Mouse (Mus musculus): Measurements from ENCODE around the gene A930018P22Rik.

A930018P22Rik gene

DNA sequence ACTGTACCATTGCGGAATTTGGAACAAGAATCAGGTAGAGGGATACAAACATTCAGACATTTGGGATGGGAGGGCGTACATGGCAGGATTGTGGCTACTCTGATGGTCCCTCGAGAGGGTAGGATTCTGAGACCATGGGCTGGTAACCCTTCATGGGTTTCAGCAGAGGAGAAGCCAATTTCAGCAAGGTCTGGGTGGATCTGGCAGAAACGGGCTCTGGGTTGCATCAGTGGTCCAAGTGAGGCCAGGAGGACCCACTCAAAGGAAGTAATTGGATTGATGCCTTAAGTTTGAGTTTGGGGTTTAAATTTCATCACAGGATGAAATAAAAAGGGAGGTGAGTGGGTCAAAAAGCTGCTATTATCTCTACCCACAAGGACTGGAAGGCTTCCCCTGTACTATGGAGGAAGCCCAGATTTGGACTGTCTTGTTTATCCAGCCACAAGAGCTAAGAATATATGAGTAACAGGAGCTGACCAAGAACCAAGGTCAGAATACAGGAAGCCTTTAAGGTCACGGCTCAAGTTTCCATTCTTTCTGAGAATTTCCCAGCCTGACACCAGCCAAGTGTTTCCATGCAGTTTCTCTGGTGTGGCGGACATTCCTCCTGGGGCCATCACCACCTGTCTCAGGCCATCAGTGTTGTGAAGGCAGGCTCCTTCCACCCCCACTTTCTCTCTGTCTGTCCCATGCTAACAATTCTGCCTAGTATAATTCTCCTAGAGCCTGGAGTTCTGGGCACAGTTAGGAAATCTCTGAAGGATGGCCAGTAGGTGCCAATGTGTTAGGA is 28.2 kb downstream of the A930018P22Rik start:
- DNase-seq (ENCODE audit: extremely low read depth, insufficient read length, low spot score), result no peak

DNA sequence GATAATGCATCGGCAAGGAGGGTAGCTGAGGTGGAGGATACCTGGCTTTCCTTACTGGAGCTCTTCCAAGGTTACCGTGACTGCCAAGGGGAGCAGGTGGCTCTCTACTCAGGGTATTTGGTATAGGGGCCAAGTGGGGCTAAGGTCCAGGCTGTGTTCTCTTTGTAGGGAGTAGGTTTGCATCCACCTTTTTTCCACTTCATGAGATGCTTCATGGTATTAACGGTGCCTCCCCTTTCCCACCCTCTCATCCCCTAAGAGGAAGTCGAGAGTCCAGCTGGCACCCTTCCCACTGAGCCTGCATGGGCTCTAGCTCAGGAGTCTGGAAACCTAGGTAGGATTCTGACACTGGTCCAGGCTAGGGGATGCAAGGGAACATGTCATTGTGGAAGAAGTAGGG is 30.8 kb downstream of the A930018P22Rik start:
- no peak for DNase-seq (ENCODE audit: extremely low read depth, insufficient read length, low spot score)

DNA sequence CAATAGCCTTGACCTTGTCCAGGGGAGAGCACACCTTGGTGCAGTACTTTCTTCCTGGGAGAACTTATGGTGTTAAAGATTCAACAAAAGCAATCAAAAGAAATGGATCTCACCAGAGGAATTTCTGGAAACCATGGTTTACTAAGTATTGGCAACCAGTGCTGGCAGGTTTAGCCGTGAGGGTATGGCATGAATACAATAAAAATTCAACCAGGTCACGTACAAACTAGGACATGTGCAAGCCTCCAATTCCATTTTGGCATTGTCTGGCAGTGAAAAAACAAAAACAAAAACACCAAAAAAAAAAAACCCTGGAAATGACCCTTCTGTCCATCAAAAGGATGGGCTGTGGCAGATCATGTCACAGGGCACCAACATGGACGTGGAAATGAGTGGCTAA is 31.3 kb downstream of the A930018P22Rik start:
- DNase-seq (ENCODE audit: extremely low read depth, insufficient read length, low spot score), result no peak

DNA sequence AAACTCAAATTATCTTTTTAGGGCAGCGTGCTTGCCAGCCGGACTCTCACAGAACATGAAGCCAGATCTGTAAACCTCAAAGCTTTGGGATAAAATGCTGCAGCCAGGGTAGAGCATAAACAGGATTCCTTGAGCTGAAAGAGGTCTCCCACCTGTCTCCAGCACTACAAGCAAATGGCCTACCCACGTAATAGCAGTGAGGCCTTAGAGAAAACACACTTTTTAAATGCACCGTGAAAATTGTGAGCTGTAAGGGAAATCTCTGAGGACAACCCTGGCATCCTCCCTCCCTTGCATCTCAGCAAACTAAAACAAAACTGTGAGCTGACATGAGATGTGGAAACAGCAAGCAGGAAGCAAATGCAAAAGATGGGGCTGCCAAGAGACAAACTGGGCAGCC is 35.3 kb downstream of the A930018P22Rik start:
- no peak for DNase-seq (ENCODE audit: extremely low read depth, insufficient read length, low spot score)

DNA sequence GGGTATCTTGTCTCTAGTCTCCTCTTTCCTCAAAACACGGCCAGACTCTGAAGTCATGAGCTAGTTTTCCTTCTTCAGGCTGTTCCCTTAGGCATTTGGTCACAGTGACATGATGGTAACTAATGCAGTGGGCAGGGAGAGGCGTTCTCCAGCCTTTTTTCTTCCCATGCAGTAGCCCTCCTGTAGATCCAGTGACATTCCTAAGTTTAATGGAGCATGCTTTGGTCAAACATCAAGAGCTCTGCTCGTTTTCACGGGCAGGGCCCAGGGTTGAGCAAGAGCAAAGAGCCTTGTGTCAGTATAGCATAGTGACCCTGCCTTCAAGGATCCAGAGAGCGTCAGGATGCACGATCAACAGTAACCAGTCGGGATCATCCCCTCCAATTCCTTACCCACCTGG is 40.8 kb downstream of the A930018P22Rik start:
- DNase-seq (ENCODE audit: extremely low read depth, insufficient read length, low spot score), result no peak

DNA sequence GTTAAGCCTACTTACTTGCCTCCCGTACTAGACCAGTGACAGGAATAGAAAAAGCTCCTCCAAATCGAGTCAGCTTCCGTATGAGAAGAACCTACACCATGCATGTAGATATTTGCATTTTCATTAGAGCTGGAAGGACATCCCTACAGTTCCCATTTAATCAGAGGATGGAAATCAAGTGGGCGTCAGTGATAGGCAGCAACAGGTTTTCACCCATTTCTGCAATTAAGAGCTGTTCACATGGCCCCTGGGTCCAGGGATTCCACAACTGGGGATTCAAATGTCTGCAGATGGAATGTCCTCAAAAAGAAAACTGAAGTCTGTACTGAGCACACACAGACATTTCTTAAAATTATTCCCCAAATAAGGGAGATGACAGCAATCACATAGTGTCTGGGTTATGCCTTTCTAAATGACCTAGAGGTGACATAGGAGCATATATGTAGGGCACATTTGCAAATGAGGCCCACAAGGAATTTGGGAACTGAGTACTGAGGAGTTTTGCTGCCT is 41.5 kb downstream of the A930018P22Rik start:
- DNase-seq (ENCODE audit: extremely low read depth, insufficient read length, low spot score), result no peak

DNA sequence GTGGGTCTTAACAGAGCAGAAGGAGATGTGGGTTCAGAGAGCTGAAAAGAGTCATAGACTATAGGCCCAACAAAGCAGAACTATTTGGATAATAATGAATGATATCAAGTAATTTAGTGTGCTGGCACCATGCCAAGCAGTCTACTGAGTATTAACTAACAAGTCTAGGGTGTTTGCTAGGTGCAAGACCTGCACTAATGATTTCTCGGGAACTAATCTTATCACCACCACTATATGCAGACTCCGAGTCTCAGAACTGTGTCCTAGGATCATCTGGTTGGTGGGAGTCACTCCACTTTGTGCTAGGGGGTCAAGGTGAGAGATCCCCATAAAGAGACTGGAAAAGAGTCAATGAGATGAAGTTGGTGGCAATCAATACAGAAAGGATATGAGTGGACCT is 43.1 kb downstream of the A930018P22Rik start:
- DNase-seq (ENCODE audit: extremely low read depth, insufficient read length, low spot score), result no peak

DNA sequence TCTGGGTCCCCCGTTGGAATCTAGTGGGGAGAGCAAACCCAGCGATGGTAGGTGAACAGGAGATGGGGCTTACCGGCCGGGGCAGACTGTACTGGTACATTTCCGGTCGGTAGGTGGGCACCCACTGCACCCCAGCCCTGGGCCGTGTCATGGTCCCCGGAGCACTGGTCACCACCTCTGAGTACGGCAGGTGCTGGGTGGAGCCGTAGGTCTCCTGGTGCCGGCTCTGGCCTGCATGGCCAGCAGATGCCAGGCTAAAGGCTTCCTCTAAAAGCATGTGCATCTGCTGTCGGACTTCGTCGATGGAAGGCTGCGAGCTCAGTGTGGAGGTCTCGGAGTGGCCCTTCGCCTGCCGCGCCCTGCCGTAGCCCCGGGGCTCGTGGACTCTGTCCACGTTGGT is 45.2 kb downstream of the A930018P22Rik start:
- DNase-seq (ENCODE audit: extremely low read depth, insufficient read length, low spot score), result no peak

DNA sequence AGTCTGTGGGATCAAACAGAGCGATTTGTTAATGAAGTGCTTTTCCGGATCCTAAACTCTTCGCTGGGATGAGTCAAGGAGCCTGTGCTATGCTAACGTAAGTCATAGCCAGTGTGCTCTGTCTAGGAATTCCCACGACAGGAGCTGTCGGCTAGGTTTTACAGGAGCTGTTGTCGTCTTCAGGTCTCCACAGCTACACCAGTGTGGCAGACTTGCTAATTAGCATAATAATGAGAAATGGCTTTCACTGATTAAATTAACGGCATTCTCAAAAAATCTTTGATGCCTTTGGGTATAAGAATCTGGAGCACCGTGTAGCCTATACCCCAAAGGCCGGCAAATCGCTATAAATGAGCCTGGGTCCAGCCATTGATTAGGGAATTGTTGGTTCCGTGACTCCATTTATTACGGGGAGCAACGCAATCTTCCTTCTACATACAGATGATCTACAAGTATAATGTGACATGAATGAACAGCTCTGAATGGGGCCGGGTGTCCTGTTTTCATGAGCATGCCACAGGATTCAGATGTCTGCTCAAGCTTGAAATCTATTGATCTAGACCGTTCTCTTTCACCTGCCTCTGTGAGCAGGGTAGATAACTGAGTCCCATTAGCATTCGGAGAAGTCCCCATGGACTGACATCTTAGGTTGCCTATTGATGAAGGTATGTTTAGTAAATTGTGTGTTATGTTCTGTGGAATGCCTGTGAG is 45.8 kb downstream of the A930018P22Rik start:
- no peak for DNase-seq (ENCODE audit: extremely low read depth, insufficient read length, low spot score)

DNA sequence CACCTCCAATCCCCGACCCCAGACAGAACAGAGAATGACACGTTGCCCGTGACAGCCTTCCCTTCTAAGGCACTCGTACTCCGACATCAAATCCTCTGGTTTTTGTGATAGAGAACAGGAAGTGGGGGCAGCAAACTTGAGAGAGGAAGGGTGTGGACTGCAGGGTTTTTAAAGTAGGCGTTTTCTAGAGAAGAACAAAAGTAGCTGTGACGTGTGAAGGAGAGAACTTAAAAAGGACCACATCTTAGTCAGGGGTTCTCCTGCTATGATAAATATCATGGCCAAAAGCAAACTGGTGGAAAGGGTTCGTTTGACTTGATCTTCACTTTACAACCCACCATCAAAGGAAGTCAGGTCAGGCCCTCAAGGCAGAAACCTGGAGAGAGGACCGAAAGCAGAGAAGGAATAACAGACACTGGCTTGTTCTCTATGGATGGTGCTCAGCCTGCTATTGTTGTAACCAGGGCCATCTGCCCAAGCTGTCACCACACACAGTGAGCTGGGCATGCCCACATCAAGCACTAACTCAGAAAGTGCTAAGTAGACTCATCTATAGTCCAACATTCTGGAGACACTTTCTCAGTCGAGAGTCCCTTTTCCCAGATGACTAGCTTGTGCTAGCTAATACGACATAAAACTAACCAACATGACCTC is 50.3 kb downstream of the A930018P22Rik start:
- DNase-seq (ENCODE audit: extremely low read depth, insufficient read length, low spot score), result no peak

DNA sequence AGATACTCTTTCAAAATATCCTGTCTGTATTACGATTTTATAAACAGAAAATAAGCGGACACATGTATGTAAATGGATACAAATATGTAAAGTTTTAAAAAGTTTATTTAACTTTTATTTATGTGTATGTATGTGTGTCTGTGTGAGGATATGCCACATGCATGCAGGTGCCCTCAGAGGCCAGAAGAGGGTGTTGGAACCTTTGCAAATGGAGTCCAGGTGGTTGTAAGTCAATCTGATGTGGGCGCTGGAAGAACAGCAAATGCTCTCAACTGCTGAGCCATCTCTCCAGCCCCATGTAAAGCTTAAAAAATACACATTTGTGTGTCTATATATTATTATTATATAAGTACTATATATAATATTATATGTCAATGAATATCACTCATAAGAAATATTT is 50.9 kb downstream of the A930018P22Rik start:
- no peak for DNase-seq (ENCODE audit: extremely low read depth, insufficient read length, low spot score)

Data from 3134 (cell line).